Mouse (Mus musculus): ENCODE measurements around the gene Gm4301. TPM values are rescaled to one million over a fixed set of nuclear protein-coding genes. Genes with fewer than 3 reads are reported as not detected.
"Not testable (repeated sequence)": the region's sequence is repeated elsewhere in the genome, so short reads cannot be mapped to it uniquely, and the experiment has no call there.

Gm4301 gene
- total RNA-seq (2022): not detected

GRCm38 (mm10) chr10:100335376-100335775 lies at the start of gene Gm4301:
Gm4301 (plus strand) TSS chr10:100335676.
- DNase-seq (ENCODE audit: low spot score): not testable (repeated sequence)

GRCm38 (mm10) chr10:100296105-100296504 lies 39.4 kb upstream of the Gm4301 start:
- DNase-seq (ENCODE audit: low spot score): no peak

GRCm38 (mm10) chr10:100300106-100300505 lies 35.4 kb upstream of the Gm4301 start:
- DNase-seq (ENCODE audit: low spot score): not testable (repeated sequence)

GRCm38 (mm10) chr10:100340536-100340935 lies 5.1 kb downstream of the Gm4301 start, which contains the start of gene Gm4302:
Gm4302 (plus strand) TSS chr10:100340836.
- not testable (repeated sequence) for DNase-seq (ENCODE audit: low spot score)

- not testable (repeated sequence) for DNase-seq (ENCODE audit: low spot score)
These were observed 10.2 kb downstream of the Gm4301 start, which contains the start of gene Gm4303 for GRCm38 (mm10) chr10:100345672-100346071. Gm4303 (plus strand) TSS chr10:100345972.

GRCm38 (mm10) chr10:100350793-100351192 lies 15.3 kb downstream of the Gm4301 start, which contains the start of gene Gm4305:
Gm4305 (plus strand) TSS chr10:100351093.
- not testable (repeated sequence) for DNase-seq (ENCODE audit: low spot score)

GRCm38 (mm10) chr10:100356841-100357240 lies 21.4 kb downstream of the Gm4301 start:
- DNase-seq (ENCODE audit: low spot score): not testable (repeated sequence)

GRCm38 (mm10) chr10:100361038-100361437 lies 25.6 kb downstream of the Gm4301 start, which contains the start of gene Gm4307:
Gm4307 (plus strand) TSS chr10:100361338.
- DNase-seq (ENCODE audit: low spot score): not testable (repeated sequence)

- DNase-seq (ENCODE audit: low spot score): not testable (repeated sequence)
These were observed 47.0 kb downstream of the Gm4301 start, which contains the start of gene Gm4312 for GRCm38 (mm10) chr10:100382460-100382859. Gm4312 (minus strand) TSS chr10:100382560.

Other genes starting within 250 kb of the Gm4301 start
- not detected for gene Gm4302, start 5.2 kb downstream of the Gm4301 start, total RNA-seq (2022)
- not detected for gene Gm4303, start 10.3 kb downstream of the Gm4301 start, total RNA-seq (2022)
- not detected for gene Gm4305, start 15.4 kb downstream of the Gm4301 start, total RNA-seq (2022)
- not detected for gene Gm4307, start 25.7 kb downstream of the Gm4301 start, total RNA-seq (2022)
- gene Gm4312, start 46.9 kb downstream of the Gm4301 start, total RNA-seq (2022): not detected
- 10 to 100 TPM; 14.2 to 16.5 (median 15.3) TPM for gene Tmtc3, start 151.7 kb downstream of the Gm4301 start, total RNA-seq (2022)
- gene Cep290, start 151.9 kb downstream of the Gm4301 start, total RNA-seq (2022): 1 to 10 TPM; 3.9 to 5.8 (median 4.3) TPM

All from heart, adult 8-10 months (tissue).